Mouse (Mus musculus) forebrain, embryonic 14.5 days (tissue): Measurements from ENCODE around the gene Dgke. TPM values are rescaled to one million over a fixed set of nuclear protein-coding genes. Genes with fewer than 3 reads are reported as not detected.

Experiments used
- ATAC-seq: fragments of 200-750 bp; cut with Nextera tagmentation; 2 replicates; pipeline ENCODE4 v1.8.0; 2017; ENCODE audit warnings: mild to moderate bottlenecking, moderate library complexity
- DNase-seq: peaks from one replicate; pipeline ENCODE4 v3.0.0-alpha.2; 2015; ENCODE audit warnings: low spot score
- H3K27ac ChIP-seq: fragments of 300-500 bp; sonication (generic); 2 replicates; pipeline ENCODE4 v1.5.1; 2014; ENCODE audit warnings: low read depth, mild to moderate bottlenecking, control low read depth, low read length, moderate library complexity
- H3K27me3 ChIP-seq: fragments of 300-500 bp; sonication (generic); replicated peaks from 2 replicates; pipeline ENCODE4 v1.6.1; 2014; ENCODE audit warnings: low read length, control low read depth, mixed read lengths; ENCODE audit not compliant: control insufficient read depth, insufficient read depth
- H3K36me3 ChIP-seq: fragments of 300-500 bp; sonication (generic); 2 replicates; pipeline ENCODE4 v1.6.1; 2014; ENCODE audit warnings: low read length, control low read depth; ENCODE audit not compliant: control insufficient read depth, insufficient read depth
- H3K4me1 ChIP-seq: fragments of 300-500 bp; sonication (generic); 2 replicates; pipeline ENCODE4 v1.6.1; 2014; ENCODE audit warnings: antibody characterized with exemption, low read length, control low read depth; ENCODE audit not compliant: control insufficient read depth, insufficient read depth
- H3K4me2 ChIP-seq: fragments of 300-500 bp; sonication (generic); 2 replicates; pipeline ENCODE4 v1.6.1; 2014; ENCODE audit warnings: mild to moderate bottlenecking, control low read depth, low read length
- H3K4me3 ChIP-seq: fragments of 300-500 bp; sonication (generic); 2 replicates; pipeline ENCODE4 v1.5.1; 2014; ENCODE audit warnings: low read depth, low read length, control low read depth
- H3K9ac ChIP-seq: fragments of 300-500 bp; sonication (generic); 2 replicates; pipeline ENCODE4 v1.6.1; 2014; ENCODE audit warnings: mild to moderate bottlenecking, low read length, control low read depth, moderate library complexity
- H3K9me3 ChIP-seq: fragments of 300-500 bp; sonication (generic); replicated peaks from 2 replicates; pipeline ENCODE4 v1.6.1; 2016; ENCODE audit warnings: low read length, control low read depth, mixed read lengths; ENCODE audit not compliant: control insufficient read depth
- WGBS: fragments of 180-500 bp; shearing (Covaris S2); extraction: QIAGEN DNeasy Blood & Tissue Kit; methylation state at CpG from one replicate; pipeline ENCODE4 v1.1.7; 2014; 5-methylcytosine and 5-hydroxymethylcytosine counted together
- polyA plus RNA-seq: library from polyadenylated mRNA; unstranded; fragments of >200 nt; fragmentation: Nextera tagmentation; extraction: Ambion mirVana; gene quantifications from 2 replicates; pipeline ENCODE4 v1.2.1, GENCODE M21; 2014

Dgke gene
- polyA plus RNA-seq, 1 experiment from 2014 or later, result 9.9 TPM

DNA sequence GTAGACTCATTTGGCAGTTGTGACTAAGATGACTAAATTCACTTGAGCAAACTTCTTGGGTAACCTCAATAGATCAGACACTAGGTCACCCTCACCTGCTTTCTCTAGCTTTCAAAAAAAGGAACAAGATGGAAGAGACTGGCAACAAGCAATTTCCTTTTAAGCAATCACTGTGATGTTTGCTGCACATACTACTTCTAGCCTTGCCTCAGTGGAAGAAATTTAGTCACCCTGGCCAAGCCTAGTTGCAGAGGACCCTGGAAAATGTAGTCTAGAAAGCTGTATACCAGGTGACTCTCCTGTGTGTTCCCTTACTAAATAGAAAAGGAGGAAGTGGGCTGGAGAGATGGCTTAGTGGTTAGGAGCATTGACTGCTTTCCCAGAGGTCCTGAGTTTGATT, 60.2 kb downstream of the Dgke start:
- Histone ChIP-seq H3K4me2 (no peak overlapping the region), H3K9me3 (no peaks in the 10 kb centered on the region), H3K9ac (no peak overlapping the region), H3K27ac (no peak overlapping the region), H3K36me3 (no peaks in the 10 kb centered on the region), H3K4me1 (no peaks in the 10 kb centered on the region), H3K4me3 (no peak overlapping the region), H3K27me3 (no peaks in the 10 kb centered on the region)
- ATAC-seq (no peak), DNase-seq (no peak)

DNA sequence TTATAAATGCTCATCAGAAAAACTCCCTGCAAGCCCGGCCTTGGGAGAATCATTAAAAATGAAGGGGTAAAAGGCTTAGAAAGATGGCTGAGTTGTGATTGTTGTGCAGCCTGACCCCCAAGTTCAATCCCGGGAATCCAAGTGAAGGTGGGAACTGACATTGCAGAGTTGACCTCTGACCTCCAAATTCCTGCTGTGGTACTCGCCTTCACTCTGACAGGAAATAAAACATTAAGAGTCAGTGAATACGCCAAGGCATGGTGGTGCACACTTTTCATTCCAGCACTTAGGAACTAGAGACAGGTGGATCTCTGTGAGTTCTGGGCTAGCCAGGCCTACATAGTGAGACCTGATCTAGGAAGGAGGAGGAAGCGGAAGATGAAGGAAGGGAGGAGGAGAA, 61.2 kb downstream of the Dgke start:
- no peak for DNase-seq
- H3K4me3 ChIP-seq, result no peak overlapping the region
- no peak overlapping the region for H3K4me2 ChIP-seq
- 88% methylated on average over 4 of the region's 5 CpGs for WGBS
- H3K9ac ChIP-seq, result no peak overlapping the region
- ATAC-seq, result no peak
- H3K4me1 ChIP-seq, result no peaks in the 10 kb centered on the region
- no peaks in the 10 kb centered on the region for H3K9me3 ChIP-seq
- H3K36me3 ChIP-seq, result no peaks in the 10 kb centered on the region
- no peaks in the 10 kb centered on the region for H3K27me3 ChIP-seq
- H3K27ac ChIP-seq, result no peak overlapping the region

DNA sequence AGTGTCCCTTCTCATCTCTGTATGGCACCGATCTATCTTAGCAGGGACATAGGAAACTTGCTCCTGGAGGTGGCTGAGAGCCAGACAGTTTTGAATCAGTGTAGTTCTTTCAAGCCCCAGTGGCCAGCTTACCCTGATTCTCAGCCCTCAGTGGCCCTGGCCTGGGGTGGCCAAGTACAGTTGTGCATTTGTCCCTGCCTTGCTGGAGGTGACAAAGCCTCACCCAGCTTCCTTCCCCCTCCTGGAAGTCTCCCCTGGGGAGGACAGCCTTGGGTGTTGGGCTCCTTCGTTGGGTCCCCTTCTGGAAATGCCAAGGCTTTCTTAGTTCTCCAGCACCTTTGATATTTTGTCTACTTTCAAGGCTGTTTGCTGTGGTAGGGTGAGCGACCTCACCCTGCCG, 62.9 kb downstream of the Dgke start:
- Histone ChIP-seq H3K4me3 (no peak overlapping the region), H3K27ac (no peak overlapping the region), H3K4me1 (no peaks in the 10 kb centered on the region), H3K36me3 (no peaks in the 10 kb centered on the region), H3K9me3 (no peaks in the 10 kb centered on the region), H3K4me2 (no peak overlapping the region), H3K9ac (no peak overlapping the region), H3K27me3 (peaks cover 12% of the 10 kb centered on the region)
- ATAC-seq (no peak), DNase-seq (no peak)
- WGBS, result 76% methylated on average over 4 of the region's 4 CpGs

DNA sequence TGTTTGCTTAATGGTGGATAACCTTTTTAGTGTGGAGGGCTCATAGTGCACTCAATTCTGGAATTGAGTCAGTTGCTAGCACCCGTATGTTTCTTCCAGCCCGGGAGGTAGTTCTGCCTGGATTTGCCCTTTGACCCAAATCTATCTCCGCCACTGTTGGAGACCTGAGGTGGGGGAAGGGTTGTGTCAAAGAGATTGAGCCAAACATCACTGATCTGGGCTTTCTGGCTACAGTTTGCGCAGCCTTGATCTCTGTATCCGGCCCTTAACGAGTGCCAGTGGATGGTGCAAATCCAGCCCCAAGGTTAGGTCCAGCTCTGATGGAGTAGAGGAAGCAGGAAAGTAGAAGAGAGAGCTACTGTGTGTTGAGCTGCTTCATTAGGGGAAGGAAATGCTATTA, 63.6 kb downstream of the Dgke start:
- no peak overlapping the region for H3K4me2 ChIP-seq
- no peak for DNase-seq
- H3K27ac ChIP-seq, result no peak overlapping the region
- H3K27me3 ChIP-seq, result peaks cover 14% of the 10 kb centered on the region
- no peaks in the 10 kb centered on the region for H3K9me3 ChIP-seq
- no peaks in the 10 kb centered on the region for H3K4me1 ChIP-seq
- H3K4me3 ChIP-seq, result no peak overlapping the region
- no peaks in the 10 kb centered on the region for H3K36me3 ChIP-seq
- 73% methylated on average over 6 of the region's 6 CpGs for WGBS
- ATAC-seq, result no peak
- no peak overlapping the region for H3K9ac ChIP-seq

DNA sequence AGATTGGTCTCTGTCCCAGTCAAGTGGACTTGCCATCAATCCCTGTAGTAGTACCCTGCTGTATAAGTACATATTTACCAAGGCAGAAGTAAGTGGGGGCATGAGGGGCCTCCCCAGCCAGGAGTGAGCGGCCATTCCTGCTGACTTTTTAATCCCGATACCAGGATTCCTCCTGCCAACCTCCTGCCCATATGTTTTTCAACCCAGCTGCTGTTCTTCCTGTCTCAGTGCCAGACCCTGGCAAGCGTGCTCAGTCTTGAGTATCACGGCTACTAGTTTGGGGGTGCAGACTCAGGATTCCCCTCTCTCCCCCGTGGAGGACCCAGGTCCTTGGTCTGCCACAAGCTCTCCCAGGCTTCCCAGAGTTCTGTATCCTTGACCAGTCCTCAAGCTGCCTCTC, 64.0 kb downstream of the Dgke start:
- ATAC-seq, result no peak
- no peak for DNase-seq
- H3K4me3 ChIP-seq, result no peak overlapping the region
- no peaks in the 10 kb centered on the region for H3K4me1 ChIP-seq
- H3K27me3 ChIP-seq, result peaks cover 15% of the 10 kb centered on the region
- H3K9me3 ChIP-seq, result no peaks in the 10 kb centered on the region
- H3K4me2 ChIP-seq, result no peak overlapping the region
- WGBS, result 74% methylated on average over 5 of the region's 5 CpGs
- no peak overlapping the region for H3K9ac ChIP-seq
- no peaks in the 10 kb centered on the region for H3K36me3 ChIP-seq
- H3K27ac ChIP-seq, result no peak overlapping the region

- no peak overlapping the region for H3K4me3 ChIP-seq
- H3K9ac ChIP-seq, result no peak overlapping the region
- no peak for DNase-seq
- peaks cover 15% of the 10 kb centered on the region for H3K27me3 ChIP-seq
- no peak overlapping the region for H3K4me2 ChIP-seq
- H3K36me3 ChIP-seq, result no peaks in the 10 kb centered on the region
- H3K27ac ChIP-seq, result no peak overlapping the region
- WGBS, result 89% methylated on average over 5 of the region's 5 CpGs
- no peaks in the 10 kb centered on the region for H3K4me1 ChIP-seq
- H3K9me3 ChIP-seq, result no peaks in the 10 kb centered on the region
- ATAC-seq, result no peak
These were observed 64.6 kb downstream of the Dgke start for GRCm38 (mm10) chr11:89002068-89002467.

DNA sequence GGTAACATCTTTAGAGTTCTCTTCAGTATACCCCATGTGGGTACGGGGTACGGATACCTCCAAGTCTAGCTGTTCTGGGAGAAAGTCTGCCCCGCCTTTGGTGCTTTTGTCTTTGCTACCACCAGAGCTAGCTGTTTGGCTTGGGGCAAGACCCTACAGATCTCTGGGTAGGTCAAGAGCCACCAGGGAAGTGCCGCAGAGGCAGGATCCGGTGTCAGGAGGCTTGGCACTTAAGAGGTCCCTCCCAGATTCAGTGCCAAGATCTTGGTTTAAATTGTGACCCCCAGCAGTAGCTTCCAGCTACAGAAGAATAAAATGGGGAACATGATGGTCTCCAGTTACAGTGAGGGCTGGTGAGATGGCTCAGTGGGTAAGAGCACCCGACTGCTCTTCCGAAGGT, 65.1 kb downstream of the Dgke start:
- H3K9me3 ChIP-seq, result no peaks in the 10 kb centered on the region
- WGBS, result 96% methylated on average over 7 of the region's 7 CpGs
- DNase-seq, result no peak
- H3K27me3 ChIP-seq, result peaks cover 15% of the 10 kb centered on the region
- H3K9ac ChIP-seq, result no peak overlapping the region
- no peaks in the 10 kb centered on the region for H3K36me3 ChIP-seq
- no peak for ATAC-seq
- H3K4me3 ChIP-seq, result no peak overlapping the region
- H3K27ac ChIP-seq, result no peak overlapping the region
- no peaks in the 10 kb centered on the region for H3K4me1 ChIP-seq
- H3K4me2 ChIP-seq, result no peak overlapping the region

GRCm38 (mm10) chr11:89000527-89000819, 66.2 kb downstream of the Dgke start:
- no peak overlapping the region for H3K9ac ChIP-seq
- H3K27ac ChIP-seq, result no peak overlapping the region
- H3K4me1 ChIP-seq, result no peaks in the 10 kb centered on the region
- DNase-seq, result no peak
- no peaks in the 10 kb centered on the region for H3K36me3 ChIP-seq
- ATAC-seq, result no peak
- no peaks in the 10 kb centered on the region for H3K9me3 ChIP-seq
- H3K4me2 ChIP-seq, result no peak overlapping the region
- H3K27me3 ChIP-seq, result peaks cover 15% of the 10 kb centered on the region
- no peak overlapping the region for H3K4me3 ChIP-seq

GRCm38 (mm10) chr11:88999723-89000526, 66.7 kb downstream of the Dgke start:
- peak overlapping the region; percentile 48 for H3K4me2 ChIP-seq
- peak overlapping the region; percentile 21; the same call in 1 of the 2 replicates for H3K9ac ChIP-seq
- H3K36me3 ChIP-seq, result no peaks in the 10 kb centered on the region
- WGBS, result 31% methylated on average over 31 of the region's 33 CpGs
- H3K4me1 ChIP-seq, result no peaks in the 10 kb centered on the region
- ATAC-seq (no peak), DNase-seq (no peak)
- peaks cover 15% of the 10 kb centered on the region for H3K27me3 ChIP-seq
- no peak overlapping the region for H3K27ac ChIP-seq
- H3K4me3 ChIP-seq, result peak overlapping the region; percentile 36
- no peaks in the 10 kb centered on the region for H3K9me3 ChIP-seq
